Mouse (Mus musculus) subcutaneous adipose tissue, adult 2 months (tissue): ENCODE results near the gene Tmem123. TPM values are rescaled to one million over a fixed set of nuclear protein-coding genes. Genes with fewer than 3 reads are reported as not detected.

Experiments used
- polyA plus RNA-seq: library from polyadenylated mRNA; depleted of rRNA; stranded (reverse); fragments of >200 nt; gene quantifications from 2 replicates; pipeline ENCODE4 v1.2.3, GENCODE M21; 2012; ENCODE audit warnings: low replicate concordance; rRNA removed

Gene Tmem123
- 56.3 and 102 TPM in 2 replicates for polyA plus RNA-seq

GRCm38 (mm10) chr9:7763614-7764300 is at the start of gene Tmem123:
Tmem123 (plus strand) TSS chr9:7764041.

GRCm38 (mm10) chr9:7836905-7837805 is 73.3 kb downstream of the Tmem123 start, which contains the start of gene Birc2:
Birc2 (minus strand) TSS chr9:7837064.

Other genes with a start within 250 kb of the Tmem123 start
- gene Mmp8, start 205.6 kb upstream of the Tmem123 start, polyA plus RNA-seq, result 0.23 TPM in 1 of 2 replicates, not detected in the other
- gene Mmp27, start 192.6 kb upstream of the Tmem123 start, polyA plus RNA-seq, result 0.44 and 0.54 TPM in 2 replicates
- not detected in 2 replicates for gene Mmp20, start 135.8 kb upstream of the Tmem123 start, polyA plus RNA-seq
- 0.19 and 4.5 TPM in 2 replicates for gene Mmp7, start 72.0 kb upstream of the Tmem123 start, polyA plus RNA-seq
- 13.5 and 18.9 TPM in 2 replicates for gene Birc2, start 73.0 kb downstream of the Tmem123 start, polyA plus RNA-seq
- gene Birc3, start 109.1 kb downstream of the Tmem123 start, polyA plus RNA-seq, result 16.1 and 21.5 TPM in 2 replicates
- 46.7 and 66.5 TPM in 2 replicates for gene Yap1, start 240.6 kb downstream of the Tmem123 start, polyA plus RNA-seq